Mouse (Mus musculus) frontal cortex, postnatal 10 days (tissue): ENCODE measurements at regions not wholly inside any gene's neighbourhood (a gene's known extent, or its start where the extent isn't known, plus 50 kb on each side); places are given as distances from the start of the nearest gene placed in this dataset.

Experiments used
- DNase-seq, 2 experiments: peaks; one replicate each; pipeline ENCODE4 v3.0.0; 2022; ENCODE audit warnings: low spot score in 2 of 2, mixed read lengths in 1 of 2

DNA sequence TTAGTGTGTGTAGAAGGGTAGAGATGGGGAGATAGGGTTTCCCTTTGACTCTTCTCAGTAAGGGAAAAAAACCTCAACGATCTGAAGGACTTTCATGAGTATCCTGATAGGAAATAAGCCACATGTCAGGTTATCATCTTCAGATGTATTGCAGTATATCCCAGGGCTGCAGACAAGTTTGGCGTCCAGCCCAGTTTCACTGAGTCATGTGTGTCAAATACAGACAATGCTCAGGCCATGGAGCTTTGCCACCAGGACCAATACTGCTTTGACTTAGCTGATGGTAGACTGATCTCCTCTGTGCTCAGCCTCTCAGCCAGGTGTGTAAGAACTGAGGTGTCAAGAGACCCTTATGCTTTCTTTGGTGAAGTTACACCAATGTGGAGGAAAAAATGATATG, 62.9 kb downstream of the Cst10 start:
- no peak for DNase-seq

- no peak for DNase-seq
Measured at GRCm38 (mm10) chr2:149472411-149472810, 67.6 kb downstream of the Cst10 start.

- DNase-seq: no peak
Measured at GRCm38 (mm10) chr2:149493280-149493988, 88.6 kb downstream of the Cst10 start.

GRCm38 (mm10) chr2:149512870-149513269, 108.0 kb downstream of the Cst10 start:
- no peak for DNase-seq

DNA sequence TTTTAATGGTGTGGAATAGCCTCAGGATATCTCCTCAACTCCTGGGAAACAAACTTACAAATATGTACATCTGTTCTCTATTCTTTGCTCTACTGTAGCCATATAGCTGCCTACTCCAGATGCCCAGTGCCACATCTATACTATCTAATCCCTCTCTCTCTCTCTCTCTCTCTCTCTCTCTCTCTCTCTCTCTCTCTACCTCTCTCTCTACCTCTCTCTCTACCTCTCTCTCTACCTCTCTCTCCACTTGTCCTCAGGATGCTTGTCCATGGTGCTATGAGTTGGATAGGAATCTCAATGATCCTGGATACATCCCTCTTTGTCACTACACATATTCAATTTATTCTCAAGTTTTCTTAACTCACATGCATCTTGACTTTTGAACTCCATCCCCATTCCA, 119.6 kb downstream of the Cst10 start:
- no peak for DNase-seq

- no peak for DNase-seq
Measured at GRCm38 (mm10) chr2:149542837-149543236, 138.0 kb downstream of the Cst10 start.

GRCm38 (mm10) chr2:149545708-149546107, 140.9 kb downstream of the Cst10 start:
- DNase-seq: no peak

DNA sequence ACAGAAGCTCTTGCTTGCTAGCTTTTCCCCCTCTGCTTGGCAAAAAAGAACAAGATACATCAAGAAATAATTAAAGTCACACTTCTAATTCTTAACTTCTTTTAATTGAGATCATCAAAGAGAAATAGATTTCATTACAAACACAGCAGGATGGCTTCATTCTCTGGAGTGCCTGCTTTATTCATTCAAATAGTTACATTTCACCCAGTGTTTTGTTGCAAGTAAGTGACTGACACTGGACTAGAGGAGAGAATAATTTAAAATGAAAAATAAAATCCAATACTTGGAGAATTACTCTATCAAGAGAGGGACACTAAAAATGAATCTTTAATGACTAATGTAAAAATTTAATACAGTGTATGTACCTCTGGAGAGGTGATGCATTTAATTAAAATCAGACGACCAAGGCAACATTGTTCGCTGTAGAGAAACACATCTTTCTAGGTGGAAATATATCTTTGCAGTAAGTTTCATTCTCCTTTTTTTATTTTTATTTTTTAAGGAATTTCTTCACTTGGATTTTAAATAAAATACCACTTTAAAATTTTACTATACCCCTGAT, 141.9 kb downstream of the Cst10 start:
- no peak for DNase-seq

- no peak for DNase-seq
Measured at GRCm38 (mm10) chr2:149555209-149555608, 150.4 kb downstream of the Cst10 start.

- no peak for DNase-seq
Measured at GRCm38 (mm10) chr2:149573773-149574172, 168.9 kb downstream of the Cst10 start.

GRCm38 (mm10) chr2:149602581-149602980, 197.7 kb downstream of the Cst10 start:
- DNase-seq: no peak

GRCm38 (mm10) chr2:149613381-149613780, 208.5 kb downstream of the Cst10 start:
- no peak for DNase-seq

GRCm38 (mm10) chr2:149614078-149614939, 209.5 kb downstream of the Cst10 start:
- no peak for DNase-seq

DNA sequence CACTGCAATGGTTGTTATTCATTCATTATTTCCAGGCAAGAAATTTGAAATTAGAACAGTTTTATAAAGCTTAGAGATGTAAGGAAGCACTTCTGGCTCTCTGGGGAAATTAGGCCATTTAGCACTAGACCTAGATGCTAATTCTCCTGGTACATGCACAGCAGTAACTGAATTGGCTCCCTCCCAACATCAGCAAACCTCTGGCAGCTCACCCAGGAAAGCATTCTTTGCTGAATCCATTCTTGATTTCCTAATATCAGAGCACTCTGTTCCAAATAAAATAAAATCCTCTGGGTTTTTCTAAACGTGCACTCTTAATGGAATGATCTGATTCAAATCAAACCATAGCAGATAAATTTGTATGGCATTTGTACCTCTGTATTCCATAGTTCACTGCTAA, 203.4 kb upstream of the Syndig1 start:
- DNase-seq: peak in 1 of 2 experiments; percentile 9

DNA sequence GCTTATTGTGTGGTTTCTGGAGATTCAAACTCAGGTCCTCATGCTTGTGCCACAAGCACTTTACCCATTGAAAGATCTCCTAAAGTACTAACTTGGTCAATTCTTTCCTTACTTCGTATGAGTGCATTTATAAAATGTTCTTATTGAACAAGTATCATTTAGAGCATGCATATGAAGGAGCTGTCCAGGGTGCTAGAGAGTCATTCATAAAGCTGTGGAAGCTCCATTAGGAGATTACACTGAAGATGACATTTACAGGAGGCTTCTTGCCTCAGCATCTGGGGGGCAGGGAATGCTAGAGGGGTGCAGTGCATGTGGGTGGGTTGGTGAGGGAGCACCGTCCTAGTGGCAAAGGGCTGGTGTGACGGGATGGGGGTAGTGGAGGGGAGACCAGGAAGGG, 187.8 kb upstream of the Syndig1 start:
- DNase-seq: no peak

- no peak for DNase-seq
Measured at GRCm38 (mm10) chr2:149651829-149652228, 177.2 kb upstream of the Syndig1 start.

DNA sequence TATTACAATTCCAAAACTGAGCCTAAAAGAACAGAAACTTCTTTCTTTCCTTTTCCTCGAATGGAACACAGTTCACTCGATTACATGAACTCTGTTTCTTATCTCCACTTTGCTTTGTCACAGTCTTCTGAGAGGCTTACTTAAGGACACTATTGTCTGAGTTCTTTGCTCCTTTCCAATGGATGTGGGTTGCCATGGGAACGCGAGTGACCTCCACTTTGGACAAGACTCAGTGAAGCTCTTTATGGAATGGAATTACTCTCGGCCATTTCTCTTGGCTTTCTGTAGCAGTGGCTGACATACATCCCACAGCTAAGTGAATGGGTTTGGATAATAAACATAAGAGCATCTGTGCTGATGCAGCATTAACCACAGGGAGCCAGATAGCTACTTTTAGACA, 167.9 kb upstream of the Syndig1 start:
- DNase-seq: no peak

- DNase-seq: no peak
Measured at GRCm38 (mm10) chr2:149664377-149664776, 164.6 kb upstream of the Syndig1 start.

- DNase-seq: peak; percentile 20 to 27
Measured at GRCm38 (mm10) chr2:149666412-149666811, 162.6 kb upstream of the Syndig1 start.

- no peak for DNase-seq
Measured at GRCm38 (mm10) chr2:149671870-149672269, 157.1 kb upstream of the Syndig1 start.

DNA sequence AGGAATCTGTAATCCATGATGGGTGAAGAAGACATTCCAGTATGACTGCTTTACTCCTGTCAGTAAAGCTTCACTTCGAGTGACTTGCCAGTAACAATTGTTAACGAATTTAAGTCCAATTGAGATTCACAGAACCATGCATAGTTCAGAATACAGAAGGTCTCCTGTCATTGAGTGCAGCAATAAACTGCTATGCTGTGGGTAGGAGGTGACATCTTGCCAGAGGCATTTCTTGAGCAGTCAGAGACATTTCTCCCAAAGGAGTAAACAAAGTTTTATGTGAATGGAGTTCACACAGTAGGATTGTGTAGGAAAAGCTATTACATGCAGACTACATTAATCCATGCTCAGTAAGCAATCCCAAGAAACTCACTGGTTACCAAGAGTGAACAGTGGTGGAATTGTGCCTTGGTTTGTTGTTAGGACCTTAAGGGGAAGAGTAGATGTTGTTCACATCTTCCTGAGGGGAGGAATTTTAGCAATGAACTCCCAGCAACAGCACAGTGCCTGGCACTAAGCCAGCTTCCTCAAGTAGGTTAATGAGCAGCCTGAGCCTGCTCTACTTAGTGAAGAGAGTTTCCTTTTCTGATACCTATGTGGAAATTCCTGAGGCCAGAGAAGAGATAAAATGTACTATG, 149.1 kb upstream of the Syndig1 start:
- DNase-seq: peak in 1 of 2 experiments; percentile 8

- DNase-seq: no peak
Measured at GRCm38 (mm10) chr2:149722342-149722741, 106.7 kb upstream of the Syndig1 start.
